ENCODE assay signal across 10 mouse cellular contexts in genomic region chr11:96348141-96348928, GRCm38 (mm10). TPM values are rescaled to one million over a fixed set of nuclear protein-coding genes. Genes with fewer than 3 reads are reported as not detected.
DNase-seq lines count a peak whose midpoint lies in the region; ATAC-seq and TF ChIP-seq lines count a peak whose summit lies in the region.
"Had no signal": no experiment of that assay in that cellular context is flagged by ENCODE, and none has a peak within 500 bp of the region (broad histone marks: within the 10 kb centered on the region; RNA-seq: fewer than 3 reads in every experiment).

No protein-coding gene starts in this region.

- peaks cover 29% of the 10 kb centered on the region for H3K27me3 ChIP-seq in intestine, postnatal 0 days (replicated peaks; ENCODE audit: control insufficient read depth, insufficient read depth, low read length)

- ATAC-seq in intestine, postnatal 0 days = no peak

- H3K4me3 ChIP-seq in intestine, postnatal 0 days (ENCODE audit: low read depth, low read length) = no peak overlapping the region
- H3K4me3 ChIP-seq: midbrain, embryonic 12.5 days had no signal

- no peaks in the 10 kb centered on the region; the same call in 1 of the 2 replicates for H3K36me3 ChIP-seq in intestine, postnatal 0 days (ENCODE audit: control insufficient read depth, insufficient read depth)
- H3K36me3 ChIP-seq: midbrain, embryonic 12.5 days had no signal

- no peak for TF ChIP-seq CTCF in intestine, postnatal 0 days (IDR thresholded peaks at IDR 0.05; ENCODE audit: low read depth)

- 42% methylated on average over 21 of the region's 21 CpGs for WGBS in intestine, postnatal 0 days

- H3K9me3 ChIP-seq in intestine, postnatal 0 days (ENCODE audit: control insufficient read depth) = no peaks in the 10 kb centered on the region
- H3K9me3 ChIP-seq: midbrain, embryonic 12.5 days had no signal

- DNase-seq in adrenal gland, adult 2 months = peak; percentile 77
- no peak for DNase-seq in adrenal gland, postnatal 25 days
- DNase-seq in adrenal gland, postnatal 36 days = peak; percentile 68 to 73
- DNase-seq in mesoderm, embryonic 11.5 days (ENCODE audit: low read depth, low spot score) = peak; percentile 78
- DNase-seq in frontal cortex, postnatal 25 days (ENCODE audit: low spot score in 2 of 2) = no peak
- no peak for DNase-seq in cerebellum, postnatal 10 days
- no peak for DNase-seq in ovary, postnatal 14 days (ENCODE audit: low spot score)

- H3K4me1 ChIP-seq in intestine, postnatal 0 days (replicated peaks; ENCODE audit: control insufficient read depth, insufficient read depth, low read length) = peaks cover 6% of the 10 kb centered on the region; the same call in 1 of the 2 replicates

- 0 out of 2 replicates have a peak overlapping the region, but pooled peaks have one; percentile 1 for H3K9ac ChIP-seq in intestine, postnatal 0 days (ENCODE audit: low read depth, low read length)
- H3K9ac ChIP-seq: midbrain, embryonic 12.5 days had no signal

- H3K27ac ChIP-seq in intestine, postnatal 0 days (ENCODE audit: low read depth, low read length) = peak overlapping the region; percentile 17
- H3K27ac ChIP-seq: midbrain, embryonic 12.5 days had no signal

- H3K4me2 ChIP-seq in intestine, postnatal 0 days (replicated peaks; ENCODE audit: low read depth) = peak overlapping the region; percentile 21; the same call in 1 of the 2 replicates
- H3K4me2 ChIP-seq: midbrain, embryonic 12.5 days had no signal

RNA-seq across cellular contexts. Expression of gene Hoxb2, which starts 2.0 kb away (rescaled TPM):
- total RNA-seq in adrenal gland, adult 2 months (2021) = 10 to 100 TPM; 18.7 to 22.6 TPM
- polyA plus RNA-seq in adrenal gland, adult 2 months (2012; rRNA removed) = 69.6 and 86.1 TPM in 2 replicates
- 24.0 and 25.6 TPM in 2 replicates for total RNA-seq in adrenal gland, postnatal 25 days (2021)
- total RNA-seq in adrenal gland, postnatal 36 days (2021) = 10 to 100 TPM; 20.0 to 21.8 TPM
- polyA plus RNA-seq in intestine, postnatal 0 days (2015; fragmentation: Nextera tagmentation; extraction: Ambion mirVana) = 8.4 and 9.4 TPM in 2 replicates
- total RNA-seq: layer of hippocampus, postnatal 14 days had no signal

RNA-seq across cellular contexts. Expression of gene Hoxb1, which starts 17.2 kb away (rescaled TPM):
- not detected for total RNA-seq in adrenal gland, adult 2 months (2021)
- polyA plus RNA-seq in adrenal gland, adult 2 months (2012; rRNA removed) = not detected in 2 replicates
- not detected in 2 replicates for total RNA-seq in adrenal gland, postnatal 25 days (2021)
- total RNA-seq in adrenal gland, postnatal 36 days (2021) = not detected
- polyA plus RNA-seq in intestine, postnatal 0 days (2015; fragmentation: Nextera tagmentation; extraction: Ambion mirVana) = not detected in 2 replicates
- total RNA-seq: layer of hippocampus, postnatal 14 days had no signal
- polyA plus RNA-seq: midbrain, embryonic 12.5 days had no signal

RNA-seq across cellular contexts. Expression of gene Hoxb3, which starts 25.2 kb away (rescaled TPM):
- total RNA-seq in adrenal gland, adult 2 months (2021) = 10 to 100 TPM; 20.1 to 21.9 TPM
- 89.4 and 94.9 TPM in 2 replicates for polyA plus RNA-seq in adrenal gland, adult 2 months (2012; rRNA removed)
- 33.0 and 40.1 TPM in 2 replicates for total RNA-seq in adrenal gland, postnatal 25 days (2021)
- 10 to 100 TPM; 15.7 to 20.2 TPM for total RNA-seq in adrenal gland, postnatal 36 days (2021)
- 1.1 and 1.3 TPM in 2 replicates for polyA plus RNA-seq in intestine, postnatal 0 days (2015; fragmentation: Nextera tagmentation; extraction: Ambion mirVana)
- total RNA-seq: layer of hippocampus, postnatal 14 days had no signal
- polyA plus RNA-seq: midbrain, embryonic 12.5 days had no signal

RNA-seq across cellular contexts. Expression of gene Hoxb4, which starts 30.3 kb away (rescaled TPM):
- total RNA-seq in adrenal gland, adult 2 months (2021) = 10 to 100 TPM; 16.7 to 21.8 TPM
- polyA plus RNA-seq in adrenal gland, adult 2 months (2012; rRNA removed) = 27.9 and 30.0 TPM in 2 replicates
- total RNA-seq in adrenal gland, postnatal 25 days (2021) = 27.6 and 31.5 TPM in 2 replicates
- total RNA-seq in adrenal gland, postnatal 36 days (2021) = 10 to 100 TPM; 15.6 to 20.9 TPM
- polyA plus RNA-seq in intestine, postnatal 0 days (2015; fragmentation: Nextera tagmentation; extraction: Ambion mirVana) = 1.1 and 1.5 TPM in 2 replicates
- total RNA-seq: layer of hippocampus, postnatal 14 days had no signal
- polyA plus RNA-seq: midbrain, embryonic 12.5 days had no signal

RNA-seq across cellular contexts. Expression of gene Hoxb5, which starts 45.2 kb away (rescaled TPM):
- total RNA-seq in adrenal gland, adult 2 months (2021) = 10 to 100 TPM; 15.2 to 31.6 TPM
- 43.4 and 45.6 TPM in 2 replicates for polyA plus RNA-seq in adrenal gland, adult 2 months (2012; rRNA removed)
- 36.5 and 36.8 TPM in 2 replicates for total RNA-seq in adrenal gland, postnatal 25 days (2021)
- 10 to 100 TPM; 16.1 to 27.0 TPM for total RNA-seq in adrenal gland, postnatal 36 days (2021)
- 14.7 and 15.8 TPM in 2 replicates for polyA plus RNA-seq in intestine, postnatal 0 days (2015; fragmentation: Nextera tagmentation; extraction: Ambion mirVana)
- total RNA-seq: layer of hippocampus, postnatal 14 days had no signal
- polyA plus RNA-seq: midbrain, embryonic 12.5 days had no signal

Comparison
In these comparisons a context has a peak if more than half of its experiments do, and no peak if none do; other contexts are left out.
1. DNase-seq: peak in adrenal gland, adult 2 months (single experiment), adrenal gland, postnatal 36 days (2 of 2) and mesoderm, embryonic 11.5 days (single experiment); none in adrenal gland, postnatal 25 days (single experiment), frontal cortex, postnatal 25 days (0 of 2), cerebellum, postnatal 10 days (0 of 2) and ovary, postnatal 14 days (single experiment).